In genomic region chr4:125084403-125085345, GRCm38 (mm10) we compare ENCODE assay signal across 1 mouse cellular context.
TF ChIP-seq lines count a peak whose summit lies in the region.

TSS of gene Meaf6 (plus strand) at chr4:125085134.

TF ChIP-seq in CH12.LX, 34 proteins besides CTCF, POLR2A, EP300 and RAD21 (continued from another document):
- TF ChIP-seq MAZ (IDR thresholded peaks at IDR 0.05; ENCODE audit: low read depth, low read length) = no peak
- no peak for TF ChIP-seq JUN (IDR thresholded peaks at IDR 0.05; ENCODE audit: insufficient read depth, low read depth, low read length)
- TF ChIP-seq E2F4 (IDR thresholded peaks at IDR 0.05; ENCODE audit: insufficient replicate concordance, low read depth, low read length) = peak; percentile 74; the same call in 1 of the 2 replicates
- no peak for TF ChIP-seq TBP (conservative IDR thresholded peaks at IDR 0.05; ENCODE audit: low read depth, low read length)
- TF ChIP-seq ZNF384 (IDR thresholded peaks at IDR 0.05; ENCODE audit: low read depth, low read length) = no peak
- TF ChIP-seq MEF2A (IDR thresholded peaks at IDR 0.05; ENCODE audit: borderline replicate concordance, low read depth, low read length) = 0 out of 2 replicates have a peak, but pooled peaks have one; percentile 18
- peak; percentile 92 for TF ChIP-seq TCF12 (IDR thresholded peaks at IDR 0.05; ENCODE audit: low read depth, low read length)
- 0 out of 2 replicates have a peak, but pooled peaks have one; percentile 17 for TF ChIP-seq KAT2A (IDR thresholded peaks at IDR 0.05; ENCODE audit: insufficient replicate concordance, low read length)
- no peak for TF ChIP-seq MAFK (IDR thresholded peaks at IDR 0.05; ENCODE audit: insufficient replicate concordance, low read length)
- no peak for TF ChIP-seq RCOR1 (conservative IDR thresholded peaks at IDR 0.05; ENCODE audit: low read depth, low read length)
- TF ChIP-seq IRF4 (IDR thresholded peaks at IDR 0.05; ENCODE audit: low read depth, low read length) = no peak
